In the genomic region with DNA sequence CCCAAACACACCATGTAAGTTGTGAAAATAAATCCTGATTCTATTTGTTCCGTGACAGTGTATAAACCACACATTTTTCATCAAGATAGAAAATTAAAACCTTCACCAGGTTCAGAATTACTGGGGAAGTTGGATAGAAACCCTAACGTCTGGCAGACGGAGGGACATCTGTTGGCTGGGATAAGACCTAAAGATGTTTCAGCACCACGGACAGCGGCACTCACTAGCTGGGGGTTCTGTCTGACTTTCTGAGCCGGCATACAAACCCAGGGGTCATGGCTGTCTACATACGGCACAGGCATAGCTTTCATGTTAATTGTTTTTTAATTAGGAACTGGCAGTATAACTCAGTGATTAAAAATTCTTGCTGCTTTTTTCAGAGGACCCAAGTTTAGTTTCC, we compare ENCODE assay signal across 9 mouse cellular contexts.
DNase-seq lines count a peak whose midpoint lies in the region; ATAC-seq and TF ChIP-seq lines count a peak whose summit lies in the region.
"Had no signal": no experiment of that assay in that cellular context is flagged by ENCODE, and none has a peak within 500 bp of the region (broad histone marks: within the 10 kb centered on the region; RNA-seq: fewer than 3 reads in every experiment).

No protein-coding gene starts in this region.

- no peak for ATAC-seq in hindbrain, embryonic 16.5 days
- no peak for ATAC-seq in kidney, postnatal 0 days (replicated peaks; ENCODE audit: low FRiP score, low read depth)
- no peak for ATAC-seq in intestine, embryonic 15.5 days
- ATAC-seq in inflammation-experienced regulatory T-cells, adult 6 months, result no peak

- H3K4me3 ChIP-seq in hindbrain, embryonic 10.5 days, result no peak overlapping the region
- H3K4me3 ChIP-seq in hindbrain, embryonic 16.5 days (ENCODE audit: low read length), result no peak overlapping the region
- H3K4me3 ChIP-seq in kidney, postnatal 0 days (replicated peaks; ENCODE audit: low read depth, low read length), result no peak overlapping the region
- H3K4me3 ChIP-seq in intestine, embryonic 15.5 days (replicated peaks), result no peak overlapping the region
- H3K4me3 ChIP-seq: limb, embryonic 13.5 days had no signal

- WGBS in hindbrain, embryonic 10.5 days, result 14% methylated on average over 7 of the region's 7 CpGs
- 10% methylated on average over 7 of the region's 7 CpGs for WGBS in hindbrain, embryonic 16.5 days
- 9% methylated on average over 7 of the region's 7 CpGs for WGBS in kidney, postnatal 0 days
- WGBS in intestine, embryonic 15.5 days, result 6% methylated on average over 7 of the region's 7 CpGs

- no peaks in the 10 kb centered on the region for H3K36me3 ChIP-seq in hindbrain, embryonic 10.5 days
- no peaks in the 10 kb centered on the region for H3K36me3 ChIP-seq in hindbrain, embryonic 16.5 days (ENCODE audit: control insufficient read depth, insufficient read depth, low read length)
- no peaks in the 10 kb centered on the region for H3K36me3 ChIP-seq in kidney, postnatal 0 days (ENCODE audit: insufficient read depth, low read length)
- no peaks in the 10 kb centered on the region for H3K36me3 ChIP-seq in intestine, embryonic 15.5 days
- H3K36me3 ChIP-seq: limb, embryonic 13.5 days had no signal

- H3K4me1 ChIP-seq in hindbrain, embryonic 10.5 days (replicated peaks), result peaks cover 26% of the 10 kb centered on the region
- H3K4me1 ChIP-seq in hindbrain, embryonic 16.5 days (ENCODE audit: control insufficient read depth, insufficient read depth, low read depth, low read length), result peaks cover 16% of the 10 kb centered on the region
- no peaks in the 10 kb centered on the region for H3K4me1 ChIP-seq in kidney, postnatal 0 days (replicated peaks; ENCODE audit: insufficient read depth, low read length)
- no peaks in the 10 kb centered on the region for H3K4me1 ChIP-seq in intestine, embryonic 15.5 days (replicated peaks)
- H3K4me1 ChIP-seq: limb, embryonic 13.5 days had no signal

- no peak overlapping the region for H3K27ac ChIP-seq in hindbrain, embryonic 10.5 days
- H3K27ac ChIP-seq in hindbrain, embryonic 16.5 days (ENCODE audit: low read depth, low read length), result no peak overlapping the region
- no peak overlapping the region for H3K27ac ChIP-seq in kidney, postnatal 0 days
- H3K27ac ChIP-seq in intestine, embryonic 15.5 days, result no peak overlapping the region
- H3K27ac ChIP-seq: limb, embryonic 13.5 days had no signal

- H3K27me3 ChIP-seq in hindbrain, embryonic 10.5 days (ENCODE audit: insufficient read depth, poor library complexity, severe bottlenecking), result peaks cover 31% of the 10 kb centered on the region
- H3K27me3 ChIP-seq in hindbrain, embryonic 16.5 days (replicated peaks; ENCODE audit: control insufficient read depth, insufficient read depth, low read length), result no peaks in the 10 kb centered on the region; the same call in 1 of the 2 replicates
- no peaks in the 10 kb centered on the region for H3K27me3 ChIP-seq in kidney, postnatal 0 days (ENCODE audit: insufficient read depth, low read length)
- peaks cover 5% of the 10 kb centered on the region; the same call in 1 of the 2 replicates for H3K27me3 ChIP-seq in intestine, embryonic 15.5 days (replicated peaks)

- DNase-seq in hindbrain, embryonic 10.5 days (ENCODE audit: low spot score), result peak; percentile 71
- peak; percentile 49 for DNase-seq in 416B (ENCODE audit: low read depth)
- DNase-seq in ZHBTc4 (ENCODE audit: low read depth, low spot score), result peak; percentile 77
- peak; percentile 89 for DNase-seq in kidney, postnatal 0 days (ENCODE audit: low spot score)
- DNase-seq in yolk sac, embryonic 10.5 days (ENCODE audit: low spot score), result peak; percentile 55

- H3K9ac ChIP-seq in hindbrain, embryonic 16.5 days (ENCODE audit: low read depth, low read length), result no peak overlapping the region
- no peak overlapping the region for H3K9ac ChIP-seq in kidney, postnatal 0 days (ENCODE audit: low read depth, low read length)
- no peak overlapping the region for H3K9ac ChIP-seq in intestine, embryonic 15.5 days
- H3K9ac ChIP-seq: limb, embryonic 13.5 days had no signal

- no peaks in the 10 kb centered on the region for H3K9me3 ChIP-seq in hindbrain, embryonic 10.5 days
- H3K9me3 ChIP-seq in hindbrain, embryonic 16.5 days (ENCODE audit: control insufficient read depth, low read length), result no peaks in the 10 kb centered on the region
- H3K9me3 ChIP-seq in kidney, postnatal 0 days (replicated peaks; ENCODE audit: low read length), result no peaks in the 10 kb centered on the region
- H3K9me3 ChIP-seq in intestine, embryonic 15.5 days, result no peaks in the 10 kb centered on the region
- H3K9me3 ChIP-seq: limb, embryonic 13.5 days had no signal

- TF ChIP-seq CTCF in kidney, postnatal 0 days (IDR thresholded peaks at IDR 0.05; ENCODE audit: low read depth), result no peak

- no peak overlapping the region for H3K4me2 ChIP-seq in hindbrain, embryonic 16.5 days (ENCODE audit: low read length)
- no peak overlapping the region for H3K4me2 ChIP-seq in kidney, postnatal 0 days (ENCODE audit: low read length)
- no peak overlapping the region for H3K4me2 ChIP-seq in intestine, embryonic 15.5 days (replicated peaks)
- H3K4me2 ChIP-seq: limb, embryonic 13.5 days had no signal
